Mouse (Mus musculus) liver, embryonic 15.5 days (tissue): ENCODE results near the gene 4933406M09Rik. TPM values are rescaled to one million over a fixed set of nuclear protein-coding genes. Genes with fewer than 3 reads are reported as not detected.

Experiments used
- ATAC-seq: fragments of 200-750 bp; cut with Nextera tagmentation; 2 replicates; pipeline ENCODE4 v1.8.0; 2017; ENCODE audit warnings: moderate number of reproducible peaks, mild to moderate bottlenecking, moderate library complexity; ENCODE audit not compliant: insufficient read depth
- H3K27ac ChIP-seq: fragments of 300-500 bp; sonication (generic); replicated peaks from 2 replicates; pipeline ENCODE4 v1.5.1; 2015; ENCODE audit warnings: mild to moderate bottlenecking, inconsistent platforms
- H3K27me3 ChIP-seq: fragments of 300-500 bp; sonication (generic); 2 replicates; pipeline ENCODE4 v1.6.1; 2015; ENCODE audit warnings: mild to moderate bottlenecking, inconsistent platforms
- H3K36me3 ChIP-seq: fragments of 300-500 bp; sonication (generic); replicated peaks from 2 replicates; pipeline ENCODE4 v1.6.1; 2015; ENCODE audit warnings: moderate library complexity, mild to moderate bottlenecking, inconsistent platforms
- H3K4me1 ChIP-seq: fragments of 300-500 bp; sonication (generic); replicated peaks from 2 replicates; pipeline ENCODE4 v1.6.1; 2015; ENCODE audit warnings: inconsistent platforms
- H3K4me2 ChIP-seq: fragments of 300-500 bp; sonication (generic); 2 replicates; pipeline ENCODE4 v1.6.1; 2015; ENCODE audit warnings: moderate library complexity, mild to moderate bottlenecking, inconsistent platforms
- H3K4me3 ChIP-seq: fragments of 300-500 bp; sonication (generic); replicated peaks from 2 replicates; pipeline ENCODE4 v1.5.1; 2015; ENCODE audit warnings: mild to moderate bottlenecking, inconsistent platforms
- H3K9ac ChIP-seq: fragments of 300-500 bp; sonication (generic); 2 replicates; pipeline ENCODE4 v1.6.1; 2015; ENCODE audit warnings: moderate library complexity, mild to moderate bottlenecking, inconsistent platforms
- H3K9me3 ChIP-seq: fragments of 300-500 bp; sonication (generic); replicated peaks from 2 replicates; pipeline ENCODE4 v1.6.1; 2016; ENCODE audit warnings: inconsistent platforms
- WGBS: fragments of 180-500 bp; shearing (Covaris S2); methylation state at CpG from one replicate; pipeline ENCODE4 v1.1.7; 2015; ENCODE audit warnings: mixed read lengths; ENCODE audit not compliant: insufficient replicate concordance; 5-methylcytosine and 5-hydroxymethylcytosine counted together
- polyA plus RNA-seq: library from polyadenylated mRNA; unstranded; fragments of >200 nt; fragmentation: Nextera tagmentation; extraction: Ambion mirVana; gene quantifications from 2 replicates; pipeline ENCODE4 v1.2.1, GENCODE M21; 2015

The 4933406M09Rik gene
- polyA plus RNA-seq, 1 experiment from 2014 or later, result not detected

- H3K27ac ChIP-seq, result peak overlapping the region; percentile 99
- ATAC-seq, result no peak
- H3K4me3 ChIP-seq, result no peak overlapping the region
- peaks cover 47% of the 10 kb centered on the region for H3K4me1 ChIP-seq
- no peaks in the 10 kb centered on the region for H3K9me3 ChIP-seq
- peaks cover 33% of the 10 kb centered on the region for H3K36me3 ChIP-seq
- peak overlapping the region; percentile 77 for H3K4me2 ChIP-seq
- WGBS, result 52% methylated on average over 2 of the region's 2 CpGs
- H3K27me3 ChIP-seq, result no peaks in the 10 kb centered on the region
- no peak overlapping the region for H3K9ac ChIP-seq
These were observed 28.3 kb downstream of the 4933406M09Rik start for GRCm38 (mm10) chr1:134414038-134414437.

GRCm38 (mm10) chr1:134414501-134415167, 28.9 kb downstream of the 4933406M09Rik start:
- no peak for ATAC-seq
- Histone ChIP-seq H3K9me3 (no peaks in the 10 kb centered on the region), H3K4me1 (peaks cover 53% of the 10 kb centered on the region), H3K4me2 (peak overlapping the region; percentile 77), H3K36me3 (peaks cover 28% of the 10 kb centered on the region), H3K9ac (peak overlapping the region; percentile 58), H3K4me3 (peak overlapping the region; percentile 78), H3K27me3 (no peaks in the 10 kb centered on the region), H3K27ac (peak overlapping the region; percentile 99)
- WGBS, result 15% methylated on average over 11 of the region's 11 CpGs

- peak; percentile 98 for ATAC-seq
- peak within 1 kb of the TSS; percentile 77 for H3K4me2 ChIP-seq
- H3K4me1 ChIP-seq, result peaks cover 60% of the 10 kb centered on the region
- H3K27me3 ChIP-seq, result no peaks in the 10 kb centered on the region
- WGBS, result under 1% methylated on average over 72 of the region's 77 CpGs
- peaks cover 21% of the 10 kb centered on the region for H3K36me3 ChIP-seq
- H3K4me3 ChIP-seq, result peak within 1 kb of the TSS; percentile 78
- no peaks in the 10 kb centered on the region for H3K9me3 ChIP-seq
- H3K9ac ChIP-seq, result peak within 1 kb of the TSS; percentile 95
- H3K27ac ChIP-seq, result peak within 1 kb of the TSS; percentile 99
These were observed 29.6 kb downstream of the 4933406M09Rik start, which contains the start of gene Adipor1 for GRCm38 (mm10) chr1:134415168-134415831. Gene Adipor1, plus strand, starts transcription at chr1:134415378.

GRCm38 (mm10) chr1:134418414-134418975, 32.8 kb downstream of the 4933406M09Rik start:
- Histone ChIP-seq H3K27ac (peak overlapping the region; percentile 99), H3K27me3 (no peaks in the 10 kb centered on the region), H3K9ac (peak overlapping the region; percentile 40), H3K36me3 (peaks cover 20% of the 10 kb centered on the region), H3K4me2 (peak overlapping the region; percentile 77), H3K4me3 (peak overlapping the region; percentile 78), H3K4me1 (peaks cover 87% of the 10 kb centered on the region), H3K9me3 (no peaks in the 10 kb centered on the region)
- WGBS, result 46% methylated on average over 2 of the region's 2 CpGs
- ATAC-seq, result no peak

GRCm38 (mm10) chr1:134419176-134419575, 33.4 kb downstream of the 4933406M09Rik start:
- H3K36me3 ChIP-seq, result peaks cover 27% of the 10 kb centered on the region
- WGBS, result 5% methylated on average over 1 of the region's 1 CpGs
- peak overlapping the region; percentile 77 for H3K4me2 ChIP-seq
- peak overlapping the region; percentile 99 for H3K27ac ChIP-seq
- no peak for ATAC-seq
- H3K9me3 ChIP-seq, result no peaks in the 10 kb centered on the region
- peak overlapping the region; percentile 40; the same call in 1 of the 2 replicates for H3K9ac ChIP-seq
- no peaks in the 10 kb centered on the region for H3K27me3 ChIP-seq
- H3K4me1 ChIP-seq, result peaks cover 88% of the 10 kb centered on the region
- peak overlapping the region; percentile 78 for H3K4me3 ChIP-seq

GRCm38 (mm10) chr1:134419751-134420458, 34.2 kb downstream of the 4933406M09Rik start:
- H3K9ac ChIP-seq, result peak overlapping the region; percentile 40
- peaks cover 88% of the 10 kb centered on the region for H3K4me1 ChIP-seq
- H3K36me3 ChIP-seq, result peaks cover 34% of the 10 kb centered on the region
- 10% methylated on average over 5 of the region's 5 CpGs for WGBS
- no peaks in the 10 kb centered on the region for H3K9me3 ChIP-seq
- peak overlapping the region; percentile 99 for H3K27ac ChIP-seq
- ATAC-seq, result no peak
- H3K4me2 ChIP-seq, result peak overlapping the region; percentile 77
- peak overlapping the region; percentile 78 for H3K4me3 ChIP-seq
- no peaks in the 10 kb centered on the region for H3K27me3 ChIP-seq

- peak overlapping the region; percentile 95 for H3K27ac ChIP-seq
- H3K4me2 ChIP-seq, result peak overlapping the region; percentile 64
- H3K4me1 ChIP-seq, result peaks cover 94% of the 10 kb centered on the region
- peaks cover 63% of the 10 kb centered on the region for H3K36me3 ChIP-seq
- H3K9ac ChIP-seq, result 0 out of 2 replicates have a peak overlapping the region, but pooled peaks have one; percentile 22
- H3K27me3 ChIP-seq, result no peaks in the 10 kb centered on the region
- H3K9me3 ChIP-seq, result no peaks in the 10 kb centered on the region
- 40% methylated on average over 10 of the region's 10 CpGs for WGBS
- peak overlapping the region; percentile 15; the same call in 1 of the 2 replicates for H3K4me3 ChIP-seq
- peak; percentile 74 for ATAC-seq
These were observed 38.2 kb downstream of the 4933406M09Rik start for GRCm38 (mm10) chr1:134423911-134424310.

GRCm38 (mm10) chr1:134426289-134426688, 40.5 kb downstream of the 4933406M09Rik start:
- H3K9me3 ChIP-seq, result no peaks in the 10 kb centered on the region
- H3K36me3 ChIP-seq, result peaks cover 87% of the 10 kb centered on the region
- WGBS, result 14% methylated on average over 5 of the region's 5 CpGs
- ATAC-seq, result peak; percentile 99
- H3K4me3 ChIP-seq, result peak overlapping the region; percentile 16; the same call in 1 of the 2 replicates
- peak overlapping the region; percentile 37 for H3K9ac ChIP-seq
- H3K4me1 ChIP-seq, result peaks cover 79% of the 10 kb centered on the region
- H3K27ac ChIP-seq, result peak overlapping the region; percentile 95
- peak overlapping the region; percentile 53 for H3K4me2 ChIP-seq
- H3K27me3 ChIP-seq, result no peaks in the 10 kb centered on the region

- Histone ChIP-seq H3K9me3 (no peaks in the 10 kb centered on the region), H3K4me3 (no peak overlapping the region), H3K27ac (0 out of 2 replicates have a peak overlapping the region, but pooled peaks have one; percentile 1), H3K36me3 (peaks cover 63% of the 10 kb centered on the region), H3K4me2 (no peak overlapping the region), H3K27me3 (no peaks in the 10 kb centered on the region), H3K9ac (no peak overlapping the region), H3K4me1 (peaks cover 47% of the 10 kb centered on the region)
- no peak for ATAC-seq
- WGBS, result 84% methylated on average over 10 of the region's 10 CpGs
These were observed 47.3 kb downstream of the 4933406M09Rik start for GRCm38 (mm10) chr1:134433002-134433401.

- 75% methylated on average over 4 of the region's 4 CpGs for WGBS
- Histone ChIP-seq H3K36me3 (peaks cover 58% of the 10 kb centered on the region), H3K4me2 (no peak overlapping the region), H3K9ac (no peak overlapping the region), H3K4me1 (peaks cover 42% of the 10 kb centered on the region), H3K27ac (0 out of 2 replicates have a peak overlapping the region, but pooled peaks have one; percentile 10), H3K4me3 (no peak overlapping the region), H3K9me3 (no peaks in the 10 kb centered on the region), H3K27me3 (no peaks in the 10 kb centered on the region)
- no peak for ATAC-seq
These were observed 47.7 kb downstream of the 4933406M09Rik start for GRCm38 (mm10) chr1:134433473-134433872.
